Mouse (Mus musculus): Measurements from ENCODE around the gene Arhgap35.
"Not testable (repeated sequence)": the region's sequence is repeated elsewhere in the genome, so short reads cannot be mapped to it uniquely, and the experiment has no call there.

Arhgap35 gene

DNA sequence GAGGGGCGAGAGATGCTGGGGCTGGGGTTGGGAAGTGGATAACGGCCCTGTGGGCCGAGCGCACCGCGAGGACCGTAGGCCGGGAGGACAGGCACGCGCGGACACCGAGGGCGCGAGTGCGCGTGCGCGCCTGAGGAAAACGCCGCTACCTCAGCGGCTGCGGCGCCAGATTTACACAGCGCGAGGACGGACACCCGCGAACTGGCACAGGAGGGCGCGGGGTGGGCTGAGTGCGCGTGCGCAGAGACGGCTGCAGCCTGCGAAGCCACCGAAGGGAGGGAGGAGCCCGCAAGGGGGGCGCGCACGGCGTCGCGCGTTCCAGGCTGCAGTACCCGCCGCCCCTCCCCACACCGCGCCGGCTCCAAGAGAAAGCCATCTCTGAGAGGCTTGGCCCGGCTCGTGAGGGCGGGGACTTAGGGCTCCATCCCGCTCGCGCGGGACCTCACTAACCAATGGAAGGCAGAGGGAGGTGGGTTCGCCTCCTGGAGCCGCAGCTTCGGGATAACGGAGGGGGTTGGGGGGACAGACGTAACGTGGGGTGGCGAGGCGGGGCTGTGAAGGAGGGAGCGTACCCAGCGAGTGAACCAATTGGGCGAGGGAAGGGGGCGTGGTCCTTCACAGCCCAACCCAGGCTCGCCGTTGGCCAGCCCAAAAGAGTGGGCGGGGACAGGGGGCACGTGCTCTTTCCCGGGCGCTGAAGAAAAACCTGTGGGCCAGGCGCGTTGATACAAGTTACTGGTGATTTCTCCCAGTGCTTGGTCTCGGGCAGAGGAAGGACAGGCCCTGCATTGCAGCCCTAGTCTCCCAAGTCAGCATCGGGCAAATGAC is at the start of gene Arhgap35:
Gene Arhgap35, minus strand, starts transcription at position 106 of the 828 bp plus-strand sequence.
- DNase-seq (ENCODE audit: low spot score in 2 of 2): peak; percentile 83 to 93

DNA sequence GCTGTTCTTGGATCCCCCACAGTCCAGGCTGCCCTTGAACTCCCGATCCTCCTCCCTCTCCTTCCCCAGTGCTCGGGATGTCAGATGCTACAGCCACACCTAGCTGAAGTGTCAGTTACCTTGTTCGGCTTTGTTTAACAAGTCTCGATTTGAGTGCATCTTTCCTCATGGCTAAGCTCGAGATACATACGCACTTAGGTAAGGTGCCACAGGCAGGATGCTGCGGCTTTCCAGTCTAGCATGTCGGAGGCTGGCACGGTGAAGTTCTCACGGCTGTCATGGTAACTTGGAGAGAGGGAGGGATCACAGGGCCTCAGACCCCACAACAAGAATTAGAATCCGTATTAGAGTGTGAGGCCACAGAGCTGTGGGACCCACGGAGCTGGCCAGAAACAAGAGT is 29.5 kb upstream of the Arhgap35 start:
- no peak for DNase-seq (ENCODE audit: low spot score in 2 of 2)

DNA sequence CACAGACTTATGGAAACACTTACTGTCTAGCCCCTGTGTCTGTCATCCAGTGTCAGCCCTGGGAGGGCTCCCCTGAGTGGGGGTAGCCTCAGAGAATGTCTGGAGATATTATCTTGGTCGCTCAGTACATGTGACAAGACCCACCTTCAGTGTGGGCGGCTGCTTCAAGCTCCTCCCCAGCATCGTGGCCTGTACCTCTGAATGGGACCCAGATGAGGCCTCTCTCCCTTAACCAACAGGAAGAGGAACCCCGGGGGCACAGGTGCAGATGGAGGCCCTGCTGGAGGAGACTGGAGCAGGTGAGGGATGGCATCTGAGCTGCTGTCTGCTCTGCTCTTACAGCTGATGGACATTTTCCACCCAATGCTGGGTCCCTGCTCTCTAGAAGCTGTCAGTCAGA is 28.3 kb upstream of the Arhgap35 start:
- DNase-seq (ENCODE audit: low spot score in 2 of 2): not testable (repeated sequence)

DNA sequence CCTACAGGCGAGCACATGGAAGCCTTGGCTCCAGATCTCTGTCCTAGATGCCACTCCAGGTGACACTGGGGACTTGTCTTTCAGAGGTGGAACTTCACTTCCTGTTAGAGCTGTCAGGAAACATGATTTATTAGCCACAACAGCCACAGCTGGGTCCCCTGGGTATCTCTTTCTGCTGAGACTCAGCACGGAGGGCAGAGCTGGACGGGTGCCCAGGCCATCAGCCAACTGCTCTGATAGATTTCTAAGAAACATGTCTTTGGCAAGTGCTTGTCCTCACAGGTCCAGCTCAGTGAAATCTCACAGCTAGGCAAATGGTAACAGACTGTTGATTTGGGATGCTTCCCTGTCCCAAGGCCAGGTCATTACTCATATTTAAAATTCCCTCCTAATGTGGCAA is 24.2 kb upstream of the Arhgap35 start:
- no peak for DNase-seq (ENCODE audit: low spot score in 2 of 2)

DNA sequence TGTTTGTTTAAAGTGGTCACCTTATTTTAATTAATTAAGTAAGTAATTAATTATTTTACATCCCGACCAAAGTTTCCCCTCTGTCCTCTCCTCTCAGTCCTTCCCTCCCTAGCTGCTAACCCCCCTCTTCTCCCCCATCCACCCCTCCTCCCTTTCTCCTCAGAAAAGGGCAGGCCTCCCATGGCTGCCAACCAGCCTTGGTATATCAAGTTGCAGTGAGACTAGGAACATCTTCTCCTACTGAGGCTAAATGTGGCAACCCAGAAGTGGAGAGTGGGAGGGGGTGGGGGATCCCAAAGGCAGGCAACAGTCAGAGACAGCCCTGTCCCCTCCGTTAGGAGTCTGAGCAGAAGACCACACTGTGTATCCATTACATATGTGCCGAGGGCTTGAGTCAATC is 20.3 kb upstream of the Arhgap35 start:
- DNase-seq (ENCODE audit: low spot score in 2 of 2): no peak

DNA sequence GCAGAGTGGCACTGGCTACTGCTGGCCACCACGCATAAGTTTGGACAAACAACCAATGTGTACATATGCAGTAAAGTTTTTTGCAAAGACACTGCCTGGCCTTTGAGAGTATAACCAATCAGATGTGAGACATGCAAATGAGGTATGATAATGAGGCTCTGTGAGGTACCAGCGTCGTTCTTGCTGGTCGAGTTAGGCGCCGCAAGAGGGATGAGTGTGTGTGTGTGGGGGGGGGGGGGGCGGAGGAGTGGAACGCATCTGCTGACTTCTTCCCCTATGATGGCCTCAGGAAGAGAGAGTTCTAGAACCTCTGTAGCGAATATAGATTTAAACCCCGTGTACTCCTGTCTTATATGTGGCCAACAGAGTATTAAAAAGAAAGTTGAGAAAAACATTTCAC is 19.1 kb upstream of the Arhgap35 start:
- DNase-seq (ENCODE audit: low spot score in 2 of 2): not testable (repeated sequence)

DNA sequence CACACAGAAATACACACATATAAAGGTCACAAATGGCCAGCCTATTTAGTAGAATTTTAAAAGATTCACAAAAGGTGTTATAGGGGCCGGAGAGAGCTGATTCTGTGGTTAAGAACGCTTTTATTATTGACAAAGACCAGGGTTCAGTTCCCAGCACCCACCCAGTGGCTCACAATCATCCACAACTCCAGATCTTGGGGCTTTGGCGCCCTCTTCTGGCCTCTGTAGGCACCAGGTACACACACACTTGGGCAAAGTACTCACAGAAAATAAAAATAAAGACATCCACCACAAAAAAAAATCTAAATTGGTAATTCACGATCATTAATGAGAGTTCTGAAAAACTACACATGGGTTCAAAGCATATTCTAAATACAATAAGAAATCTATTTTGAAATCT is 17.1 kb upstream of the Arhgap35 start:
- no peak for DNase-seq (ENCODE audit: low spot score in 2 of 2)

DNA sequence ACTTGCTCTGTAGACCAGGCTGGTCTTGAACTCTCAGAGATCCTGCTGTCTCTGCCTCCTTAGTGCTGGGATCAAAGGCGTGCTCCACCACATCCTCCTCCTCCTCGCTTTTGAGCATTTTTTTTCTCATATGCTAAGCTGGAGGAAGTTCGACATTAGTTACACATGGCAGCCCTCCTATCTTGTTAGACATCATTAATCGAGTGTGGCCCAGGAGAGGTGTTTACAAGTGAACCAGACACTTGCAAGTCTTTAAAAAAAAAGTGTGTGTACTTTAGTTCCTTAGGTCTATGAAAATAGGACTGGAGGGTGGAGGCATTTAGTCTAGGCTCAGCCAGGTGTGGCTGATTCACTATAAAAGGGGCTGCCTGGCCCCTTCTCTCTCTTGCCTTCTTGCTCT is 16.2 kb upstream of the Arhgap35 start:
- no peak for DNase-seq (ENCODE audit: low spot score in 2 of 2)

DNA sequence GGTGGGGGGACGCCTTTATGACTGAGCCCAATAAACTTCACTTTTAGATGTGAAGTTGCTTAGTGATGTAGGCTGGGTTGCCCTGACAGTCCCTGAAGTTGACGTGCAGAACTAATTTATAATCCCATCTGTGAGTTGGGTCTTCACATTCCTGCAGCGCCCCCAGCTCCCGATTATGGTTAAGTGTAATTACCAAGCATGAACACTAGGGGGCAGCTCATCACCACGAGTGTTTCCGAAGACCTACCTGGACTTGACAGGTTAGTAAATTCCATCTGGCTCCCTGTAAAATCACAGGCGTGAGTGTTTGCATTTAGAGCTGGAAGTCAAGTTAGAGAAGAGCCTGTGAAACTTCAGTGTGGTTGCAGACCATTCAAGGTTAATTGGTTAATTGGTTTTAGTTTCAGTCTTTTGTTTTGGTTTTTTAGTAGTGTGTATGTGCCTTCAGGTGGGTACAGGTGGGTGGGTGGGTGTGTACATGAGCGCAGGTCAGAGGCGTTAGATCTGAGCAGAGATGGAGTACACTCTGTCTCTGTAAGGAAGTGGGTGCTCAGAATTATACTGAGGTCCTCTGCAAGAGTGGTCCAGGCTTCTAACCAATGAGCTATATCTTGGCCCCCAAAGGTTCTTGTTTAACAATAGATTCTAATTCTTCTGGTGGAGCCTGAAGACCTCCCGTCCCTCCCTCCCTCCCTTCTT is 15.0 kb upstream of the Arhgap35 start:
- peak; percentile 28 to 44 for DNase-seq (ENCODE audit: low spot score in 2 of 2)

DNA sequence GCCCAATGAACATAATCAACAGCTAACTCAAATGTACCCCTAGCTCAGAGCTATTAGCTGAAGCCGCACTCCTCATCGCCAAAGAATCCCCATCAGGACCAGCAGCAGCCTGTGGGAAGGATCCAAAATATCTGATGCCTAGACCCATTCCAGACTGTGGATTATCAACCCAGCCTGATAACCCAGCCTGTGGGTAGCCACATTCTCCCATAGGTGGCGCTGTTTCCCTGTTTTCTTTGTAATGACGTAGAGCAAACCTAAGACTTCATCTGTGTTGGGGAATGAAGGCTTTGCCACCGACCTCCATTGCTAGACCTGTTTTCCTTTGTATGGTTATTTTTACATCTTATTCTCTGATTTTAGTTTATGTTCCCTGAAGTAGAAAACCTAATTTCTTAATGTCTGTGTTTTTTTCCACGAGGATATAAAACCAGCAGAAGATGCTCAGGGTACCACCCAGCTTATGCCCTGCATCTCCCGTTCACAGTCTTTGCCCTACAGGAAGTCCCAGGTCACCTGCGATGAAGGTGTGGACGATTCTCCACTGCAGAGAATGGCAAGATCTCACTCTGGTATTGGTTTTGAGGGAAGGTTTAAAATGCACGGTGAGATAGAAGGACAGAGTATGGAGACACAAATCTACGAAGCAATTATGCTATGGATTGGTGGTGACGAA is 13.4 kb upstream of the Arhgap35 start:
- peak; percentile 31 to 72 for DNase-seq (ENCODE audit: low spot score in 2 of 2)

DNA sequence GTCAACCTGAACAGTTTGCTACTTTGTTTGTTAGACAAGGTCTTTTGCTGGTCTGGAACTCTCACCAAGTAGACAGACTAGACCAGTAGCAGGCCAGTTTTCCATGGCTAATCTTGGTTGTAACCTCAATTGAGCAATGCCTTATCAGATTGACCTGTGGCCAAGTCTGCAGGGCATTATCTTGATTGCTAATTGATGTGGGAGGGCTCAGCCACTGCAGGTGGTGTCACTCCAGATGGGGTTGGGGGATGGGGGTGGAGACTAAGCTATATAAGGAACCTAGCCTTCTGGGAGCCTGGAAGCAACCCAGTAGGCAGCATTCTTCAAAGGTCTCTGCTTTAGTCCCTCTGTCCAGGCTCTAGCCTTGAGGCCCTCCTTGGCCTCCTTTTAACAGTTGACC is 8.9 kb upstream of the Arhgap35 start:
- no peak for DNase-seq (ENCODE audit: low spot score in 2 of 2)

DNA sequence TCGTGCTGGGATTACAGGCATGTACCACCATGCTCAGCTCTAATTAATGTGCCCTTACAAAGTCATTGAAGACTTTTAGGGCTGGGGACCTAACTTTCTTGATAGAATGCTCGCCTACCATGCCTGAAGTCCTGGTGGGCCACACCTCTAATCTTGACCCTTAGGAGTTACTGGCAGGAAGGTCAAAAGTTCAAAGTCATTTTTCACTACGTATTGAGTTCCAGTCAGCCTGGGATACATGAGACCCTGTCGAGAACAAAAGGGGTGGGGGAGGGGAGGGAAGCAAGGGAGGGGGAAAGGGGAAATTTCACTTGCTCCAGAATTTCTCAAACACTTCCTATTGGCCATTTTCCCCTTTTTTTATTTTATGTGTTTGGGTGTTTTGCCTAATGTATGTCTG is 8.3 kb upstream of the Arhgap35 start:
- no peak for DNase-seq (ENCODE audit: low spot score in 2 of 2)

DNA sequence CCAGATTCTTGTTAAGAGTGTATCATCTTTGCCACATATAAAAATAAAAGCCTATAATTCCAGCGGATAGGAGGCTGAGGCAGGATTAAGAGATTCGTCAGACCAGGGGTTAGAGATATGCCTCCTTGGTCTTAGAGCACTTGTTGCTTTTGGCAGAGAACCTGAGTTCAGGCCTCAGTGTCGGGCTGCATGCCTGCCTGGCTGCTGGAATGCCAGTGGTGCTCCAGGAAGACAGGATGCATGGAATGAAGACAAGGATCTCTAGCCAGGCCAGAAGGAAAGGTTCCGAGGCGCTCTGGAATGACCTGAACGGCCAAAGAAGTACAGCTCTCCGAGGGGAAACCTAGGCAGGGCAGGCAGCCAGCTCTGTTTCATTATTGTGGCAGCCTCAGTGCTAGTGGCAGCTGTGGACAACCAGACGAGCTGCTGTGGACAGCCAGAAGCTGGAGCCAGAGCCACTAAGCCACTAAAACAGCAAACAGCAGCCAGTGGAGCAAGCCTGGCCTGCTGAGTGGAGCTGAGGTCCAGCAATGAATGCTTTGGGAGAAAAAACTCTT is 6.4 kb upstream of the Arhgap35 start:
- DNase-seq (ENCODE audit: low spot score in 2 of 2): no peak

DNA sequence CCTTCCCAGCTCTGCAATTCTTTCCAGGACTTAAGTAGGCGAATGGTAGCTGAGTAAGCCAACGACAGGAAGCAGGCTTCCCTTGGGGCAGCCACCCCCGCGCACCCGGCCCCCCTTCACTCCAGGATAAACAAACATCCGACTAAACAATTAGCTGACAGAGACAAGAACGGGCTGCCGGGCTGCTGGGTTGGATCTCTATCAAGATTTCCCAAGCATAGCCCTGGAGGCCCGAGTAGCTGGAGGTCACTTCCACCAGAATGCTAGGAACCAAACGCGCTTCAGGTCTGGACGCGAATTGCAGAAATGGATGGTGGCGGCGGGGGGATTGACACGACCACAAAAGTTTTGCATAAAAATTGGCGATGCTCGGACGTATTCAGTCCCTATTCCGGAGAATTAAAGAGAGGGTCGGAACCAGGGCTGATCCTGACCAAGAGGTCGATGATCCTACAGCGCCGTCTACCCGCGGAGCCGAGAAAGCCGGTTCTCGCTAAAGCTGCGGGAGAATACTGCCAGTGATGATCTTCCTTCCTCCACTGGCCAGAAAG is 3.9 kb upstream of the Arhgap35 start:
- DNase-seq (ENCODE audit: low spot score in 2 of 2): peak; percentile 14 to 70

DNA sequence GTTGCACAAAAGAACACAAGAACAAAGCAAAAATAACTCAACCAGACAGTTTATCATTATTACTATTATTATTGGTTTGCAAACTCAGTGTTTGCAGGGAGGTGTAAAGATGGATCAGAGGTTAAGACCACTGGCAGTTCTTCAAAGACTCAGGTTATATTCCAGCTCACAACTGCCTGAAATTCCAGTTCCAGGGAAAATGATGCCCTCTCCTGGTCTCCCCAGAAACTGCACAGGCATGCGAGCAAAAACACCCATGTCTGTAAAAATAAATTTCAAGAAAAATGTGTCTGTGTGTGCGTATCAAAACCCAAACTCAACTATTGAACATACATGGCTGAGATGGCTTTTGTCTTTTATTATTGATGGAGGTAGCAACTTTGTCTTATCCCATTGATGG is 2.3 kb upstream of the Arhgap35 start:
- DNase-seq (ENCODE audit: low spot score in 2 of 2): peak in 1 of 2 experiments; percentile 48

DNA sequence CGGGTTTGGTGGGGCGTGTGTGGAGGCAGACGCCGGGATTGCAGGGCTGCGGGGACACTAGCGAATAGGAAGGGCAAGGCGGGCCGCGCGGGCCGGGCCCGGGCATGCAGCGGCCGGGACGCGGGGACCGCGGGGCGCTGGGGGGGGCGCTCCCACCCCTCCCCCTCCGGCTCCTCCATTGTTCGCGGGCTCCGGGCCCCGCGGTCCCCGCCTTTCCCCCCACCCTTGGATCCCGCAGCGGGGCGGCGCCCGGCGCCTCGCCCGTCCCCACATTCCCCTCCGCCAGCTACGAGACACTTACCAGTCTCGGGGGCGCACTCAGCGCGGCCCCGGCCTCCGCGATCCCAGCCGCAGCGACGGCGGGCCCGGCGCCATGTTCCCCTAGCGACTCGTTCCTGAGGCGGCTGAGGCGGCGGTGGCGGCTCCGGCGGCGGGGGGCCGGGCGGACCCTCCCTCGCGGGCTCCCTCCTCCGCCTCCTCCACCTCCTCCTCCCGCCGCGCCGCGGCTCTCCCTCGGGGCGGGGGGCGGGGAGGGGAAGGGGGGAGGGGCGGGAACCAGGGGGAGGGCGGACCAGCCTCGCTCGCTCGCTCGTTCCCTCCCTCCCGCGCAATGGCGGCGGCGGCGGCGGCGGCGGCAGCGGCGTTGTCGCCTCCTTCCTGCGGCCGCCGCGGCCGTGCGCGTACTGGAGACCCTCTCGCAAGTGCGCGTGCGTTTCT is 464 bp downstream of the Arhgap35 start:
- DNase-seq (ENCODE audit: low spot score in 2 of 2): peak; percentile 15 to 45

DNA sequence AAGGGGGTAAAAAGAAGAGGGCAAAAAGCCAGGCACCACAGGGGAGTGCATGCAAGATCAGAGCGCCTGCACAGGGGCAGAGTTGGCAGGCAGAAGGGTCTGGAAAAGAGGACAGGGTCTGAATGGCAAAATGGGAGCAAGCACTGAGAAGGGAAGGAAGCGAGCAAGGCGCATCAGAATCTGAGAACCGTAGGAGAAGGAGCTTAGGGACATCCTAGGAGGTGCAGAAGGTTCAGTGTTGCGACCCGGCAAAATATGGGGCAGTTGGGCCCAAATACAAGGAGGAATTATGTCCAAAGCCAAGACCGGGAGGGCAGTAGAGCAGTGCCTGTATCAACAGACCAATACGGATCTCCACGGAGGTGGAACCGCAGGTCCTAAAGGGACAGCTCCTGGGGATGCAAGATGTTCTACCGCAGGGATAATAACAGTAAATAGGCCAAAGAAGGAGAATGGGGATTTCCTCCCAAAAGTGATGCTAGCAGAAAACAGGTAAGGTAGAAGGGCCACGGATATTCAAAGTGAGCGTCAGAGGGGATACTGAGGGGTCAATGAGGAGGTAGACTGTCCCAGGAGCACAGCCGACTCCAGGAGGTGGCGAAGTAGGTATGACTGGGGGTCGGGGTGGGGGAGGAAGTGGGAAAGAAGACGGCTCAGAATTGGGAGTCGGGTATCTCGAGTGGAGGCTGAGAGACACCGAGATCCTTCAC is 1.2 kb downstream of the Arhgap35 start:
- DNase-seq (ENCODE audit: low spot score in 2 of 2): peak in 1 of 2 experiments; percentile 18

DNA sequence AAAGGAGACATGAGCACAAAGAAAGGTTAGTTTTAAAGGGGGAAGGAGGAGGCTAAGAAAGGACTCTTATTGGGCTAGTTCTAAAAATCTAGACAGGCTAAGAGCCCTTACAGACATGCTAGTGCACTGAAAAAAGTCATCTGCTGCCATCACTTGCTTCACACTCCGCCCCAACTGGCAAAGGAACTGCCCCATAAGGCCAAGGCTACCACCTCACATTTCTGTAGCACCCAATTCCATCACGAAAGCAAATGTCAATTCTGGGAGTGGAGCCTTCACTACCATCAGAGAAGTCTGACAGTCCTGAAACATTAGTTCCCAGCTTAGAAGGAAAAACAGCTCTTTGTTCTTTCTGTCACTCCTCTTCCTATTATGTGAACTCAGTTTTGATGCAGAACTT is 4.4 kb downstream of the Arhgap35 start:
- no peak for DNase-seq (ENCODE audit: low spot score in 2 of 2)

DNA sequence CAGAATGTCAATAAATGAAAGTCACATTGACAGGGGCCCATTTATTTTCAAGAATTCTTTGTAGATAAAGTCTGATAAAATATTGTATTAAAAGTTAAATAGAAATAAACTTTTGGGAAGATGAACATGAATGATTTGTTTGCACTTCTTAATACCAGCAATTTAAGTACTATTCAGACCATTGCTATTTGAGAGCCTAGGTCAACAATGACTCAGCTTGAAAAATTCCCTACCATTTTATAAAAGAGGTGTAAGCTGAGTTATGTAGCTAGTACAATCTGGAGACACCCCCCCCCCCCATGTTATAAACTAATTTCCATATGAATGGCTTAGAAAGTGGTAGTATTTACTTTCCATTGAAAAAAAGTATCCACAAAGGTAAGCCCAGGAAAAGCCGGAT is 5.8 kb downstream of the Arhgap35 start:
- no peak for DNase-seq (ENCODE audit: low spot score in 2 of 2)

DNA sequence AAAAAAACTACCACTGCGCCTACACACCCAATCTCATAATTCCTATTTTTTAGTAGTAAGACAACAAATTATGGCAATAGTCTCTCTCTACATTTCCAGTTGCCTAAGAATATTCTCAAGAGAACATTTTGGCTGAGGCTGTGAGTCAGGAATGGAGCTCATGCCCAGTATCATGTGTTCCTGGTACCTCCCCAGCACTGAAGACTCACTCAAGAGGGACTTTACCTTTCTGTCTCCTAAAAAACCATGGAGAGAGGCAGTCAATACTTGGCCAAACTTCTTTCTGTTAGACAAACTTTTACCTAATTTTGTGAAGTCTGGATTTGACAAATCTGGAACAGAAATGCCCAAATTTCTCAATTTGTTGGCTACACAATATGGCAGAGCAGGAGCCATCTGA is 6.7 kb downstream of the Arhgap35 start:
- no peak for DNase-seq (ENCODE audit: low spot score in 2 of 2)

DNA sequence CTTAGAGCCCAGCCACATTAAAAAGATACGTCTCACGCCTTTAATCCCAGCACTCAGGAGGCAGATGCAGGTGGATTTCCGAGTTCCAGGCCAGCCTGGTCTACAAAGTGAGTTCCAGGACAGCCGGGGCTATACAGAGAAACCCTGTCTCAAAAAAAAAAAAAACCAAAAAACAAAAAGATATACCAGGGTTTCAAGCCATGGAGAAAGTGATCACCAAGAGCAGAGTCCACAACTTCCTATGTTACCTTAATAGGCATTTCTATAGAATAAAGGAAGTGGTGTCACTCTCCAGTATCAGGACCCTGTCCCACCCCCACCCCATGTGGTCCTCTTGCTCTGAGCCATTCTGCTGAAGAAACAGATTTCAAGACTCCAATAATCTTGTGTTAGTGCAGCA is 8.0 kb downstream of the Arhgap35 start:
- DNase-seq (ENCODE audit: low spot score in 2 of 2): not testable (repeated sequence)

All from spleen, postnatal 10 days (tissue).